Mouse (Mus musculus) heart, embryonic 10.5 days (tissue): ENCODE measurements around the gene Cmpk1. TPM values are rescaled to one million over a fixed set of nuclear protein-coding genes. Genes with fewer than 3 reads are reported as not detected.

ENCODE experiments used
- DNase-seq: peaks from one replicate; pipeline ENCODE4 v3.0.0-alpha.2; 2017; ENCODE audit warnings: low spot score
- H3K27ac ChIP-seq: fragments of 300-500 bp; sonication (generic); 2 replicates; pipeline ENCODE4 v1.5.1; 2016; ENCODE audit warnings: mild to moderate bottlenecking
- H3K27me3 ChIP-seq: fragments of 300-500 bp; sonication (generic); 2 replicates; pipeline ENCODE4 v1.6.1; 2016; ENCODE audit warnings: mild to moderate bottlenecking; ENCODE audit not compliant: poor library complexity, insufficient read depth, severe bottlenecking
- H3K36me3 ChIP-seq: fragments of 300-500 bp; sonication (generic); 2 replicates; pipeline ENCODE4 v1.6.1; 2016; ENCODE audit warnings: mild to moderate bottlenecking, moderate library complexity
- H3K4me1 ChIP-seq: fragments of 300-500 bp; sonication (generic); 2 replicates; pipeline ENCODE4 v1.6.1; 2016; ENCODE audit warnings: mild to moderate bottlenecking
- H3K4me3 ChIP-seq: fragments of 300-500 bp; sonication (generic); 2 replicates; pipeline ENCODE4 v1.5.1; 2016; ENCODE audit warnings: mild to moderate bottlenecking, moderate library complexity
- H3K9me3 ChIP-seq: fragments of 300-500 bp; sonication (generic); 2 replicates; pipeline ENCODE4 v1.6.1; 2016; ENCODE audit warnings: mild to moderate bottlenecking, moderate library complexity
- WGBS: fragments of 180-500 bp; shearing (Covaris S2); methylation state at CpG from one replicate; pipeline ENCODE4 v1.1.7; 2016; 5-methylcytosine and 5-hydroxymethylcytosine counted together
- polyA plus RNA-seq: library from polyadenylated mRNA; unstranded; fragments of >200 nt; fragmentation: Nextera tagmentation; extraction: Ambion mirVana; gene quantifications from 2 replicates; pipeline ENCODE4 v1.2.1, GENCODE M21; 2016

Gene Cmpk1
- polyA plus RNA-seq: 59.6 and 64.4 TPM in 2 replicates

DNA sequence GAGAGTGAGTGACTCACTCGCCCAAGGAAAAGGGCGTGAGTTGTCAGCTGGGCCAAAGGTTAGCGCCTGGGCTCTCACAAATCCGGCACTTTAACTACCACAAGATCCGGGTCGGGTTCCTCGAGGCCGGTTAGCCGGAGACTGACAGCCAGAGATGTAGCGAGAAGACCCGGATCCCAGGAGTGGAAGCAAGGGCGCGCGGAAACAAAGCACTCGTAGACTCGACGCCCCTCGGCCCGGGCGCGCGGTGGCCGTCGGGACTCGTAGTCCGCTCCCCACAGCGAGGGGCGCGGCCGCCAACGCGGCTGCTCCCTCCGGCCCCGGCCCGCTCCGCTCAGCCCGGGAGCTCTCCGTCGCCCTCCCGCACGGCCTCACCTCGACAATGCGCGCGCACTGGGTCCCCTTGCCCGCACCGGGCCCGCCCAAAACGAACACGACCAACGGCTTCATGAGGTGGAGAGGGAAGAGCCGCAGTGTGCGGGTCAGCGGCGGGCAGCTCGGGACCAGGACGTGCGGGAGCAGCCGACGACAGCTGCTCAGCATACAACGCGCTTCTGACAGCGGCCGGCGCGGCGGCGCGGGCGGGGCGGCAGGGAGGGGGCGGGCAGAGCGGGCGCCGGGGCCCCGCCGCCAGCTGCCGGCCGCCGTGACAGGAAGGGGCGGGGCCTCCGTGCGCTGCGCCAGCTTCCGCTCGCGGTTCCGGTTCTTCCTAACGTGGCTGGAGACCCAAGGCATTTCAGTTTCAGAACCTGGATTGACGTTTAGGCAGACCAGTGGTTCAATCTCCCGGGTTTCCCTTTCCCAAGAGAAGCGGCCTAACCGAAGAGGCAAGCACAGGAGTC, at the start of gene Cmpk1:
TSS of gene Cmpk1 (minus strand) at position 651 of the 842 bp plus-strand sequence.
- no peaks in the 10 kb centered on the region for H3K36me3 ChIP-seq
- no peaks in the 10 kb centered on the region for H3K9me3 ChIP-seq
- H3K27me3 ChIP-seq: no peaks in the 10 kb centered on the region
- peak within 1 kb of the TSS; percentile 99 for H3K27ac ChIP-seq
- under 1% methylated on average over 93 of the region's 93 CpGs for WGBS
- H3K4me1 ChIP-seq: no peaks in the 10 kb centered on the region
- DNase-seq: peak; percentile 90
- H3K4me3 ChIP-seq: peak within 1 kb of the TSS; percentile 94

DNA sequence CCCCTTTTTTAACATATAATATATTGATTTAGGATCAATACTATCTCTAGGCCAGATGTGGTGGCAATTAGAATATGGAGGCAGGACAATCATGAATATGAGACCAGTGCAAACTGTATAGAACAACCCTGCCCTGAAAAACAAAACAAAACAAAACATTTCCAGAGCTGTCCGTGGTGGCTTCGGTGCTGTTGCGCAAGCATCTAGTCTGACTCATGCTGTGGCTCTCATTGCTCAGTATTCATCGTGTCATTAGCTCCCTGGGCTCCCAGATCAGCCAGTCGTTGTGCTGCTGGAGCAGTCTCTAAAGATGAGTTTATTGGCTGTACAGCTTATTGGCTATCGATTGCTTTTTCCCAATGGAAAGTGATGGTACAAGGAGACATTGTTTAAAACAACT, 48.0 kb upstream of the Cmpk1 start:
- no peak overlapping the region for H3K27ac ChIP-seq
- H3K4me1 ChIP-seq: no peaks in the 10 kb centered on the region
- DNase-seq: no peak
- 87% methylated on average over 6 of the region's 6 CpGs for WGBS
- peaks cover 49% of the 10 kb centered on the region for H3K36me3 ChIP-seq
- H3K9me3 ChIP-seq: no peaks in the 10 kb centered on the region
- no peak overlapping the region for H3K4me3 ChIP-seq
- no peaks in the 10 kb centered on the region for H3K27me3 ChIP-seq

GRCm38 (mm10) chr4:115019997-115020396, 33.0 kb upstream of the Cmpk1 start:
- H3K4me3 ChIP-seq: no peak overlapping the region
- H3K27me3 ChIP-seq: no peaks in the 10 kb centered on the region
- H3K36me3 ChIP-seq: peaks cover 86% of the 10 kb centered on the region
- no peaks in the 10 kb centered on the region for H3K9me3 ChIP-seq
- no peak for DNase-seq
- 92% methylated on average over 3 of the region's 3 CpGs for WGBS
- no peak overlapping the region for H3K27ac ChIP-seq
- H3K4me1 ChIP-seq: no peaks in the 10 kb centered on the region

GRCm38 (mm10) chr4:115014276-115014675, 27.2 kb upstream of the Cmpk1 start:
- H3K36me3 ChIP-seq: peaks cover 88% of the 10 kb centered on the region
- H3K27me3 ChIP-seq: no peaks in the 10 kb centered on the region
- WGBS: 87% methylated on average over 3 of the region's 3 CpGs
- H3K9me3 ChIP-seq: no peaks in the 10 kb centered on the region
- no peak overlapping the region for H3K27ac ChIP-seq
- no peaks in the 10 kb centered on the region for H3K4me1 ChIP-seq
- no peak for DNase-seq
- H3K4me3 ChIP-seq: no peak overlapping the region

- H3K4me1 ChIP-seq: peaks cover 10% of the 10 kb centered on the region
- H3K9me3 ChIP-seq: no peaks in the 10 kb centered on the region
- H3K27ac ChIP-seq: peak overlapping the region; percentile 93
- H3K4me3 ChIP-seq: peak overlapping the region; percentile 72
- H3K36me3 ChIP-seq: peaks cover 23% of the 10 kb centered on the region
- peak; percentile 77 for DNase-seq
- WGBS: under 1% methylated on average over 8 of the region's 8 CpGs
- no peaks in the 10 kb centered on the region for H3K27me3 ChIP-seq
Measured at GRCm38 (mm10) chr4:115000429-115000795, 13.4 kb upstream of the Cmpk1 start.

- H3K27me3 ChIP-seq: no peaks in the 10 kb centered on the region
- whole genome bisulfite sequencing: under 1% methylated on average over 52 of the region's 52 CpGs
- peaks cover 19% of the 10 kb centered on the region for H3K36me3 ChIP-seq
- H3K9me3 ChIP-seq: no peaks in the 10 kb centered on the region
- H3K27ac ChIP-seq: peak within 1 kb of the TSS; percentile 93
- DNase-seq: peak; percentile 100
- peaks cover 10% of the 10 kb centered on the region for H3K4me1 ChIP-seq
- peak within 1 kb of the TSS; percentile 72 for H3K4me3 ChIP-seq
Measured at GRCm38 (mm10) chr4:114999773-115000428, 12.9 kb upstream of the Cmpk1 start, which contains the start of gene Stil. TSS of gene Stil (plus strand) at chr4:115000159.

DNA sequence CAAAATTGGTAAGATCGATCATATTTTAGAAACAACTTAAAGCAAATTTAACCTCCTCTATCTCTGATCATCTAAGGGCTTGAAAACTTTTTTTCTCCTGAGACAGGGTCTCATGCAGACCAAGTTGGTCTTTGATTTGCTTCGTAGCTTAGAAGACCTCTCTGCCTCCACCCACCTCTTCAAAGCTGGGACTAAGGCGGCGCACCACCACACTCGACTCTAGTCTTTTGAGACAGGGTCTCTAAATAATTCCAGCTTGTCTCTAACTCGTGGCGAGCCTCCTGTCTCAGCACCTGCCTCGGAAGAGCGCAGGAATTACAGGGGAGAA, 12.4 kb upstream of the Cmpk1 start:
- H3K4me3 ChIP-seq: peak overlapping the region; percentile 72
- peak overlapping the region; percentile 93 for H3K27ac ChIP-seq
- peaks cover 14% of the 10 kb centered on the region for H3K36me3 ChIP-seq
- no peak for DNase-seq
- peaks cover 10% of the 10 kb centered on the region for H3K4me1 ChIP-seq
- H3K9me3 ChIP-seq: no peaks in the 10 kb centered on the region
- WGBS: 8% methylated on average over 9 of the region's 9 CpGs
- H3K27me3 ChIP-seq: no peaks in the 10 kb centered on the region

DNA sequence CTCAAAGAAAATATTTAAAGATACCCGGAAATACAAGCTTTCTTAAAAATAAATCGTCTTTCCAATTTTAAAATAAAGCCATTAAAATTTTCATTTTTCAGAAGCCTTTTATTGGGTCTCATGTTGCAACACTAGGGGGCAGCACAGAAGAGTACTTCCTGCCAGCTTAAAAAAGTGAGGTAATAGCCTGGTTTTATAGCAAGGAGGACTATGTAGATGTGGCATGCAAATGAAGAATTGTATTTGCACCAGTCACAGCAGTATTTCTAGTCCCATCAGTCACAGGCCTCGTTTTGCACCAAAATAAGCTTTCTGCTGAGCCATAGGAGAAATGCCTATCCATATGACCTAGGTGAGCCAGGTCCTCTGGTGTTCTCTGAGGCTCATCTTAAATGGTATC, 10.0 kb upstream of the Cmpk1 start:
- no peaks in the 10 kb centered on the region for H3K36me3 ChIP-seq
- no peaks in the 10 kb centered on the region for H3K9me3 ChIP-seq
- no peaks in the 10 kb centered on the region for H3K27me3 ChIP-seq
- no peak overlapping the region for H3K4me3 ChIP-seq
- H3K27ac ChIP-seq: no peak overlapping the region
- H3K4me1 ChIP-seq: peaks cover 10% of the 10 kb centered on the region
- WGBS: 36% methylated on average over 3 of the region's 3 CpGs
- DNase-seq: no peak

DNA sequence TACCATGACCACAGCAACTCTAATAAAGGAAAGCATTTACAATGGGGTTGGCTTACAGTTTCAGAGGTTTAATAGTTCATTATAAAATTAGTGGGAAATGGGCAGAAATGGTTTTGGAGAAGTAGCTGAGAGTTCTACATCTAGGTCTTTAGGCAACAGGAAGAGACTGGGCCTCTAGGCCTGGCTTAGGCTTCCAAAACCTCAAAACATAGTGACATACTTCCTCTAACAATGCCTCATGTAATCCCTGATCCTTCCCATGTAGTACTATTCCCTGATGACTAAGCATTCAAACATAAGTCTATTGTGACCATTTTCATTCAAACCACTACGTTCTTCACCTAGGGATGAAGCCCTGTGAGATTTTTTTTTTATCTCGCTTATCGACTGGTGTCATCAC, 7.2 kb upstream of the Cmpk1 start:
- Histone ChIP-seq H3K27ac (no peak overlapping the region), H3K4me3 (no peak overlapping the region), H3K27me3 (no peaks in the 10 kb centered on the region), H3K9me3 (no peaks in the 10 kb centered on the region), H3K36me3 (no peaks in the 10 kb centered on the region), H3K4me1 (no peaks in the 10 kb centered on the region)
- DNase-seq: no peak
- WGBS: 85% methylated on average over 3 of the region's 3 CpGs

DNA sequence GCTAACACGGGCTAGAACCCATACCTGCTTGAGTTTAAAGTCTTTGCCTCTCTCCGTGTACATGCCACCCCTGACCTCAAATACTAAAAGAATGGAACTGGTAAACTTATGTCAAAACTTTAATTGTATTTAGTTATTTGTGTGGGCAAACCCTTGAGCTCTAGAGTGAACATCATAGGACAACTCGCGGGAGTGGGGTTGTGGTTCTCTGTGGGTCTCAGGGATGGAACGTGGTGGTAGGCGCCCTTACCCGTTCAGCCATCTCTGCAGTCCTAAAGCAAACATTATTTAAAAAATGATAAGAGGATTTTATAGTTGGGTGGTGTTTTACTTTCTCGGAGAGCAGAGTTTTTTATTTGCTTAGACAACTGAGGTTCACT, 840 bp downstream of the Cmpk1 start:
- no peaks in the 10 kb centered on the region for H3K9me3 ChIP-seq
- peak overlapping the region; percentile 94 for H3K4me3 ChIP-seq
- WGBS: 3% methylated on average over 8 of the region's 8 CpGs
- H3K36me3 ChIP-seq: no peaks in the 10 kb centered on the region
- DNase-seq: no peak
- no peaks in the 10 kb centered on the region for H3K27me3 ChIP-seq
- no peaks in the 10 kb centered on the region for H3K4me1 ChIP-seq
- peak overlapping the region; percentile 99 for H3K27ac ChIP-seq

DNA sequence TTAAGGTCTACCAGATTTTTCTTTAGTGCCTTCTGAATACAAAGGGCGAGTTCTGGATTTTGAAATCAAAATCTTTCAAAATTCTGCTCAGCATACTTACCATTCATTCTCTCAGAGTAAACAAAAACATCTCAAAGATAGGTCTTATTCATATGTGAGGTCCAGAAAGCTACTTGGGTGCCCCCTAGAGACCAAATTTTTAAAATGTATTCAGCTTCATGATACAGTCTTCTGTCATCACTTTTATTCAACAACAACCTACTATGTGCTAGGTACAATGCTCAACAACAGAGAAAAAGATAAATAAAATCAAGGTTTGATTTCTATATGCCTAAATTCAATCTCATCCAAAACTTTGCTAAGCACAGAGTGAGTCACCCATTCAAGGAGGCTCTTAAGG, 4.0 kb downstream of the Cmpk1 start:
- Histone ChIP-seq H3K27ac (no peak overlapping the region), H3K4me1 (no peaks in the 10 kb centered on the region), H3K36me3 (no peaks in the 10 kb centered on the region), H3K4me3 (no peak overlapping the region), H3K9me3 (no peaks in the 10 kb centered on the region), H3K27me3 (no peaks in the 10 kb centered on the region)
- no peak for DNase-seq
- 88% methylated on average over 1 of the region's 1 CpGs for WGBS

DNA sequence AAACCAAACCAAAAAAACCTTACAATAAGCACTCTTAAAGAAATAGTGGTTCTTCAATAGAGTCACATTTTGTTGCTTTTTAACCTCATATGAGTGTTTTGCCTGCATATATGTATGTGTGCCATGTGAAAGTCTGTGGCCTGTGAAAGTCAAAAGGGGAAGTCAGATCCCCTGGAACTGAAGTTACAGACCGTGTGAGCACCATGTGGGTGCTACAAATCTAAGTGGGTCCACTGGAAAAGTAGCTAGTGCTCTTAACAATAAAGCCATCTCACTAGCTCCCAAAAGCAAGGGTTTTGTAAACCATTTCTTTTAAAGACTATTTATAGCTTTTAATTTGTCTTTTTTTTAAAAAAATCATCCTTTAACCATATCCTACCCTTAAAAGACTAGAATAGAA, 4.4 kb downstream of the Cmpk1 start:
- no peak for DNase-seq
- H3K27ac ChIP-seq: no peak overlapping the region
- no peak overlapping the region for H3K4me3 ChIP-seq
- no peaks in the 10 kb centered on the region for H3K27me3 ChIP-seq
- no peaks in the 10 kb centered on the region for H3K36me3 ChIP-seq
- H3K9me3 ChIP-seq: no peaks in the 10 kb centered on the region
- no peaks in the 10 kb centered on the region for H3K4me1 ChIP-seq
- WGBS: 88% methylated on average over 1 of the region's 1 CpGs

DNA sequence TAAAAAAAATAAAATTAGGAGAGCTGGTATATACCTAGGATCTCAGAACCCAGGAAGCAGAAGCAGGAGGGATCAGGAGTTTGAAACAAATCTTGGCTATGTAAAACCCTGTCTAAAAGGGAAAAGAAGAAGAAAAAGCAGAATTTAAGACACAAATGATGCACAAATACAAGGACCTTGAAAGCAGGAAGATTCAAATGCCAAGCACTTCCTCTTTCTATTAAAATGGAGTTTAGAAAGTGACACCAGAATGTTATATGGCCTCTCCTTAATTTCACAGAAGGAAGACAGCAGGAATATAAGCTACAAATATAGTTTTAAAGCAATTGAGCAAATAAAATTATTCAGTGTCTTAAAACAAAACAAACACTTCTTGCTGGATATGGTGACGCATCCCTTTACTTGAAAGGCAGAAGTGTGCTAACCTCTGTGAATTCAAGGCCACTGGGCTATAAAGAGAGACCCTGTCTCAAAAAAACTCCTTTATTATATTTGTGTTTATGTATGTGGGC, 13.8 kb downstream of the Cmpk1 start:
- Histone ChIP-seq H3K36me3 (peaks cover 8% of the 10 kb centered on the region), H3K9me3 (no peaks in the 10 kb centered on the region), H3K4me1 (no peaks in the 10 kb centered on the region), H3K27ac (no peak overlapping the region), H3K4me3 (no peak overlapping the region), H3K27me3 (no peaks in the 10 kb centered on the region)
- WGBS: 82% methylated on average over 1 of the region's 1 CpGs
- no peak for DNase-seq
